In genomic region chr4:53438836-53439480, GRCm38 (mm10) we compare ENCODE assay signal across 9 mouse cellular contexts. TPM values are rescaled to one million over a fixed set of nuclear protein-coding genes. Genes with fewer than 3 reads are reported as not detected.
DNase-seq lines count a peak whose midpoint lies in the region; ATAC-seq lines count a peak whose summit lies in the region.
"Had no signal": no experiment of that assay in that cellular context is flagged by ENCODE, and none has a peak within 500 bp of the region (broad histone marks: within the 10 kb centered on the region; RNA-seq: fewer than 3 reads in every experiment).

No protein-coding gene starts in this region.

- no peaks in the 10 kb centered on the region for H3K27me3 ChIP-seq in heart, embryonic 13.5 days (replicated peaks)
- peaks cover 24% of the 10 kb centered on the region for H3K27me3 ChIP-seq in embryonic facial prominence, embryonic 10.5 days (replicated peaks; ENCODE audit: low read depth, poor library complexity, severe bottlenecking)
- H3K27me3 ChIP-seq in liver, embryonic 12.5 days (replicated peaks) = peaks cover 36% of the 10 kb centered on the region
- H3K27me3 ChIP-seq: Patski had no signal

- H3K4me1 ChIP-seq in heart, embryonic 13.5 days = peaks cover 35% of the 10 kb centered on the region
- H3K4me1 ChIP-seq in embryonic facial prominence, embryonic 10.5 days = peaks cover 39% of the 10 kb centered on the region
- peaks cover 33% of the 10 kb centered on the region for H3K4me1 ChIP-seq in liver, embryonic 12.5 days

- WGBS in heart, embryonic 13.5 days = 70% methylated on average over 7 of the region's 7 CpGs
- 83% methylated on average over 7 of the region's 7 CpGs for WGBS in embryonic facial prominence, embryonic 10.5 days
- 74% methylated on average over 7 of the region's 7 CpGs for WGBS in liver, embryonic 12.5 days (ENCODE audit: insufficient replicate concordance)

- peak overlapping the region; percentile 95 for H3K4me2 ChIP-seq in heart, embryonic 13.5 days
- peak overlapping the region; percentile 96 for H3K4me2 ChIP-seq in liver, embryonic 12.5 days

- no peaks in the 10 kb centered on the region for H3K9me3 ChIP-seq in heart, embryonic 13.5 days
- H3K9me3 ChIP-seq in embryonic facial prominence, embryonic 10.5 days = no peaks in the 10 kb centered on the region
- H3K9me3 ChIP-seq in liver, embryonic 12.5 days (replicated peaks) = no peaks in the 10 kb centered on the region

- no peaks in the 10 kb centered on the region for H3K36me3 ChIP-seq in heart, embryonic 13.5 days
- no peaks in the 10 kb centered on the region for H3K36me3 ChIP-seq in embryonic facial prominence, embryonic 10.5 days (replicated peaks)
- H3K36me3 ChIP-seq in liver, embryonic 12.5 days = no peaks in the 10 kb centered on the region

- no peak overlapping the region; the same call in 1 of the 2 replicates for H3K9ac ChIP-seq in heart, embryonic 13.5 days
- H3K9ac ChIP-seq in liver, embryonic 12.5 days = peak overlapping the region; percentile 76

- H3K27ac ChIP-seq in heart, embryonic 13.5 days (replicated peaks) = no peak overlapping the region; the same call in 1 of the 2 replicates
- no peak overlapping the region for H3K27ac ChIP-seq in embryonic facial prominence, embryonic 10.5 days (replicated peaks)
- H3K27ac ChIP-seq in liver, embryonic 12.5 days = peak overlapping the region; percentile 83

- no peak for ATAC-seq in heart, embryonic 13.5 days (ENCODE audit: extremely low read depth, insufficient number of reproducible peaks, low FRiP score, low TSS enrichment)
- no peak for ATAC-seq in liver, embryonic 12.5 days

- no peak for DNase-seq in heart, adult 9 months (ENCODE audit: low spot score in 2 of 2)
- peak; percentile 63 for DNase-seq in A20 (ENCODE audit: low read depth, low spot score)
- no peak for DNase-seq in embryonic facial prominence, embryonic 10.5 days (ENCODE audit: low spot score)
- no peak for DNase-seq in layer of hippocampus, adult 18-20 months (ENCODE audit: low spot score in 2 of 2)
- no peak for DNase-seq in right cerebral cortex, postnatal 25 days
- DNase-seq in left cerebral cortex, adult 11 months (ENCODE audit: low spot score) = no peak

- peak overlapping the region; percentile 96 for H3K4me3 ChIP-seq in heart, embryonic 13.5 days
- peak overlapping the region; percentile 92; the same call in 1 of the 2 replicates for H3K4me3 ChIP-seq in embryonic facial prominence, embryonic 10.5 days
- H3K4me3 ChIP-seq in liver, embryonic 12.5 days = peak overlapping the region; percentile 76

RNA-seq across cellular contexts. Expression of gene Slc44a1, which starts 1.3 kb away (rescaled TPM):
- polyA plus RNA-seq in heart, embryonic 13.5 days (2015; fragmentation: Nextera tagmentation; extraction: Ambion mirVana) = 17.0 and 17.1 TPM in 2 replicates
- 14.6 and 16.4 TPM in 2 replicates for polyA plus RNA-seq in embryonic facial prominence, embryonic 10.5 days (2016; fragmentation: Nextera tagmentation; extraction: Ambion mirVana)
- polyA plus RNA-seq in liver, embryonic 12.5 days (2016; fragmentation: Nextera tagmentation; extraction: Ambion mirVana) = 14.0 and 14.1 TPM in 2 replicates
- 10 to 100 TPM; 75.7 to 84.1 TPM for total RNA-seq in layer of hippocampus, adult 18-20 months (2021)
